Mouse (Mus musculus): ENCODE results near the gene Cyb561. TPM values are rescaled to one million over a fixed set of nuclear protein-coding genes. Genes with fewer than 3 reads are reported as not detected.

Gene Cyb561
- polyA plus RNA-seq, 1 experiment: 37.0 TPM

DNA sequence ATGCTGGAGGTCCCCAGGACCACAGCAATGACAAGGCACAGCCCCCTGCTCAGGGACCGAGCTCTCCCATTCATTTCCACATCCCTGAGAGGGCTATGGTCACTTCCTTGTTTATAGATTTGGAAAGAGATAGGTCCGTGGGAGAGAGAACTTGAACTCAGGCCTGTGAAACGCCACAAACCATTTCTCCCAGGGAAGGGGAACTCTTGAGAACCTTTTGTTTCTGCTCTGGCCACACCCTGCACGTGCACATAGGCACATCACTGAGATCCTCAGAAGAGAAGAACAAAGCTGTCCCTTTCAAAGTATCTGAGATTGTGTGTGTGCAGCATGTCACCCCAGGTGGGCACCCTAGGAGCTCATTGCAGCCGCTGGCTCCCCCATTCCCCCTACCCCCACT, 25.5 kb upstream of the Cyb561 start:
- no peak for DNase-seq
- Histone ChIP-seq H3K4me3 (replicated peaks; ENCODE audit: insufficient read depth, low read depth, low read length) (no peak overlapping the region), H3K27me3 (ENCODE audit: control insufficient read depth, insufficient read depth, low read length) (no peaks in the 10 kb centered on the region), H3K4me1 (ENCODE audit: control insufficient read depth, insufficient read depth, low read length) (peaks cover 27% of the 10 kb centered on the region), H3K27ac (ENCODE audit: insufficient read depth, low read length) (no peak overlapping the region)
- TF ChIP-seq CTCF (IDR thresholded peaks at IDR 0.05; ENCODE audit: borderline replicate concordance, insufficient read depth, low read depth, low read length): no peak
- no peak for TF ChIP-seq POLR2A (IDR thresholded peaks at IDR 0.05; ENCODE audit: borderline replicate concordance, insufficient read depth, low read length)
- 78% methylated on average over 5 of the region's 5 CpGs for WGBS

DNA sequence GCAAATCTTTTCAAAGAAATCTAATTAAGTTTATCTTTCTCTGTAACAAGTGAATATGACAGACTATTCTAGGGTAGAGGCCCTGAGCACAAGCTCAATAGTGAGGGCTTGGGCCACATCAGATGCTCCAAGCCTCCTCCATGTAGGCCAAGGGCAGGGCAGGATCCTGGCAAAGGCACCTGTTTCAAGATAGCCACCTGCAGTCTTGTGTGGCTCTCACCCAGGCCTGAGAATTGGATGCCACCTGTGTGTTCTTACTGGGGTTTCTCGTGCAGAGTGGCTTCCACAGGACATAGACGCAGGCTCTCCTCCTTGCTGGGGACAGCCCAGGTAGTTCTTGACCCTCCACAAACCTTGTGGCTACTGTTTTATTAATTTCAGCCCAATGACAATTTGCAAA, 25.1 kb upstream of the Cyb561 start:
- 9% methylated on average over 2 of the region's 2 CpGs for WGBS
- H3K4me1 ChIP-seq (ENCODE audit: control insufficient read depth, insufficient read depth, low read length): peaks cover 29% of the 10 kb centered on the region
- no peaks in the 10 kb centered on the region for H3K27me3 ChIP-seq (ENCODE audit: control insufficient read depth, insufficient read depth, low read length)
- H3K27ac ChIP-seq (ENCODE audit: insufficient read depth, low read length): no peak overlapping the region
- peak; percentile 59 to 75 for DNase-seq
- no peak overlapping the region for H3K4me3 ChIP-seq (replicated peaks; ENCODE audit: insufficient read depth, low read depth, low read length)
- no peak for TF ChIP-seq CTCF (IDR thresholded peaks at IDR 0.05; ENCODE audit: borderline replicate concordance, insufficient read depth, low read depth, low read length)
- TF ChIP-seq POLR2A (IDR thresholded peaks at IDR 0.05; ENCODE audit: borderline replicate concordance, insufficient read depth, low read length): no peak

DNA sequence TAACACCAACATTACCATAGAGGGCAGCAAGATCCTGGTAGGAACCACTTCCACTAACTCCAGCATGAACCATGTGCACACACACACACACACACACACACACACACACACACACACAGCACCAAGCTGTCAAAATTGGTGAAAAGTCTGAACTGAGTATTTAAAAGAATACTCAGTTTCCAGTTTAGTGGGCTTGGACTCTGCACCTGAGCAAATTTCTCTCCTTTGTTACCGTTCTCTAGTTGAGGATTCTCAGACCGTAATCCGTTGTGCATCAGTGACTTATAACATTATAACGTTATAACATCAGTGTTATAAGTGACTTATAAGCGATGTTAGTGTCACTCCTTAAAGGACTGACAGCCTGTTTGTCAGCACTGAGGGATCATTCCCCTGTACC, 22.5 kb upstream of the Cyb561 start:
- DNase-seq: no peak
- Histone ChIP-seq H3K4me3 (replicated peaks; ENCODE audit: insufficient read depth, low read depth, low read length) (no peak overlapping the region), H3K27me3 (ENCODE audit: control insufficient read depth, insufficient read depth, low read length) (no peaks in the 10 kb centered on the region), H3K27ac (ENCODE audit: insufficient read depth, low read length) (no peak overlapping the region), H3K4me1 (ENCODE audit: control insufficient read depth, insufficient read depth, low read length) (peaks cover 29% of the 10 kb centered on the region)
- WGBS: 95% methylated on average over 5 of the region's 5 CpGs
- TF ChIP-seq POLR2A (IDR thresholded peaks at IDR 0.05; ENCODE audit: borderline replicate concordance, insufficient read depth, low read length) (no peak), CTCF (IDR thresholded peaks at IDR 0.05; ENCODE audit: borderline replicate concordance, insufficient read depth, low read depth, low read length) (no peak)

DNA sequence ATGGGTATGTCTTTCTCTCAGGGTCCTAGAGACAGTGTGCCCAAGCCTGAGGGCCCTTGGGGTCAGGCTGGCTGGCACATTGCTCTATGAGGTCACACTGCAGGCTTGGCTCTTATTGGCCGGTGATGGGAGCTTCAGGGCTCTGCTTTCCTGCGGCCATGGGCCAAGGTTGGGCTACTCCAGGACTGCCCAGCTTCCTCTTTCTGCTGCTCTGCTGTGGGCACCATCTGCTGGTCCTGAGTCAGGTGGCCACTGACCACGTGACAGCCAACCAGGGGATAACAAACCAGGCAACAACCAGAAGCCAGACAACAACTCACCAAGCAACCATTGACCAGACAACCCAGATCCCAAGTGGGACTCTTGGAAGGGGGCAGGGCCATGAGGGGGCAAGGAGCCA, 21.9 kb upstream of the Cyb561 start:
- TF ChIP-seq CTCF (IDR thresholded peaks at IDR 0.05; ENCODE audit: borderline replicate concordance, insufficient read depth, low read depth, low read length) (no peak), POLR2A (IDR thresholded peaks at IDR 0.05; ENCODE audit: borderline replicate concordance, insufficient read depth, low read length) (no peak)
- WGBS: 10% methylated on average over 3 of the region's 3 CpGs
- H3K4me1 ChIP-seq (ENCODE audit: control insufficient read depth, insufficient read depth, low read length): peaks cover 29% of the 10 kb centered on the region
- no peak overlapping the region for H3K27ac ChIP-seq (ENCODE audit: insufficient read depth, low read length)
- peak; percentile 59 to 73 for DNase-seq
- no peak overlapping the region for H3K4me3 ChIP-seq (replicated peaks; ENCODE audit: insufficient read depth, low read depth, low read length)
- H3K27me3 ChIP-seq (ENCODE audit: control insufficient read depth, insufficient read depth, low read length): no peaks in the 10 kb centered on the region

DNA sequence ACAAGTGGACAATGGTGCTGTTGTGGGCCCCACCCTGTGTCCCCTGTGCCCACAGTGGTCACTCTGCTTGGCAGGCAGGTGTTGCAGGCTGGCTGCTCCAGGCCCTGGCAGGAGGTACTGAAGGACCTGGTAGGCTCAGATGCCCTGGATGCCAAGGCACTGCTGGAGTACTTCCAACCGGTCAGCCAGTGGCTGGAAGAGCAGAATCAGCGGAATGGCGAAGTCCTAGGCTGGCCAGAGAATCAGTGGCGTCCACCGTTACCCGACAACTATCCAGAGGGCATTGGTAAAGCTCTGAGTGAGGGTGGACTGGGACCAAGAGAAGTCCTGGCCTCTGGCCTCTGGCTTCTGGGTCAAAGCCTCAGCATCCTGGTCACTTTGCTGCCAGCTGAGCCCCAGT, 21.5 kb upstream of the Cyb561 start:
- Histone ChIP-seq H3K4me3 (replicated peaks; ENCODE audit: insufficient read depth, low read depth, low read length) (no peak overlapping the region), H3K4me1 (ENCODE audit: control insufficient read depth, insufficient read depth, low read length) (peaks cover 29% of the 10 kb centered on the region), H3K27ac (ENCODE audit: insufficient read depth, low read length) (no peak overlapping the region), H3K27me3 (ENCODE audit: control insufficient read depth, insufficient read depth, low read length) (no peaks in the 10 kb centered on the region)
- DNase-seq: peak; percentile 62 to 68
- TF ChIP-seq CTCF (IDR thresholded peaks at IDR 0.05; ENCODE audit: borderline replicate concordance, insufficient read depth, low read depth, low read length) (no peak), POLR2A (IDR thresholded peaks at IDR 0.05; ENCODE audit: borderline replicate concordance, insufficient read depth, low read length) (no peak)
- 27% methylated on average over 6 of the region's 6 CpGs for WGBS

DNA sequence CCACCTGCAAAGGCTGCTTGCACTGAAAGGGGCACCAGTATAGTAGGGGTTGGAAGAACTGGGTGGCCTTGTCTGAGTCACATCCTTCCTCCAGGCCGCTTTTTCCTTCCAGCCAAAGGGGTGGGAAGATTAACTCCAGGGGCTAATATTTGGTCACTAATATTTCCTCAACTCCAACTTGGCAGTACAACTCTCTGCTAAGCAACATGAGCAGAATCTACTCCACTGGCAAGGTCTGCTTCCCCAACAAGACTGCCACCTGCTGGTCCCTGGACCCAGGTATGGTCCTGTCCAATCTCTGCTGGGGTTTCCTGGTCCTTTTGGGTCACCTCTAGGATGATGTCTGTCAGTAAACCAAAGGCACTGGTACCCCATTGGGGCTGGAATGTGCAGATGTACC, 16.4 kb upstream of the Cyb561 start:
- Histone ChIP-seq H3K4me3 (replicated peaks; ENCODE audit: insufficient read depth, low read depth, low read length) (no peak overlapping the region), H3K27me3 (ENCODE audit: control insufficient read depth, insufficient read depth, low read length) (no peaks in the 10 kb centered on the region), H3K27ac (ENCODE audit: insufficient read depth, low read length) (no peak overlapping the region), H3K4me1 (ENCODE audit: control insufficient read depth, insufficient read depth, low read length) (peaks cover 13% of the 10 kb centered on the region)
- no peak for DNase-seq
- TF ChIP-seq CTCF (IDR thresholded peaks at IDR 0.05; ENCODE audit: borderline replicate concordance, insufficient read depth, low read depth, low read length) (peak; percentile 52), POLR2A (IDR thresholded peaks at IDR 0.05; ENCODE audit: borderline replicate concordance, insufficient read depth, low read length) (no peak)
- 71% methylated on average over 1 of the region's 1 CpGs for WGBS

DNA sequence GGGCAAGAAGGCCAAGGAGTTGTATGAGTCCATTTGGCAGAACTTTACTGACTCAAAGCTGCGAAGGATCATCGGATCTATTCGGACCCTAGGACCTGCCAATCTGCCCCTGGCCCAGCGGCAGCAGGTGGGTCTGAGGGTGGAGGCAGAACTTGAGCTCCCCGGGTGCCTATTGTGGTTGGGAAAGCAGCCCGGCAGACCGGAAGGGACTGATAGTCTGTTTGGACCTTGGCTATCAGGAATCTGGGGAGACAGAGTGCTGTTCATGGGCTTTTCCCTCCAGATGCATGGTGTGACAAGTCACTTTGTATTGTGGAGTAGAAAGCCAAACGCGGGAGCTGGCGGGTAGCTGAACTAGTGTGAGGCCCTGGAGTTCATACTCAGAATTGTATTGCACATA, 15.8 kb upstream of the Cyb561 start:
- WGBS: 63% methylated on average over 10 of the region's 10 CpGs
- H3K4me3 ChIP-seq (replicated peaks; ENCODE audit: insufficient read depth, low read depth, low read length): no peak overlapping the region
- no peak for DNase-seq
- no peak overlapping the region for H3K27ac ChIP-seq (ENCODE audit: insufficient read depth, low read length)
- peaks cover 8% of the 10 kb centered on the region for H3K4me1 ChIP-seq (ENCODE audit: control insufficient read depth, insufficient read depth, low read length)
- no peaks in the 10 kb centered on the region for H3K27me3 ChIP-seq (ENCODE audit: control insufficient read depth, insufficient read depth, low read length)
- TF ChIP-seq POLR2A (IDR thresholded peaks at IDR 0.05; ENCODE audit: borderline replicate concordance, insufficient read depth, low read length) (no peak), CTCF (IDR thresholded peaks at IDR 0.05; ENCODE audit: borderline replicate concordance, insufficient read depth, low read depth, low read length) (no peak)

DNA sequence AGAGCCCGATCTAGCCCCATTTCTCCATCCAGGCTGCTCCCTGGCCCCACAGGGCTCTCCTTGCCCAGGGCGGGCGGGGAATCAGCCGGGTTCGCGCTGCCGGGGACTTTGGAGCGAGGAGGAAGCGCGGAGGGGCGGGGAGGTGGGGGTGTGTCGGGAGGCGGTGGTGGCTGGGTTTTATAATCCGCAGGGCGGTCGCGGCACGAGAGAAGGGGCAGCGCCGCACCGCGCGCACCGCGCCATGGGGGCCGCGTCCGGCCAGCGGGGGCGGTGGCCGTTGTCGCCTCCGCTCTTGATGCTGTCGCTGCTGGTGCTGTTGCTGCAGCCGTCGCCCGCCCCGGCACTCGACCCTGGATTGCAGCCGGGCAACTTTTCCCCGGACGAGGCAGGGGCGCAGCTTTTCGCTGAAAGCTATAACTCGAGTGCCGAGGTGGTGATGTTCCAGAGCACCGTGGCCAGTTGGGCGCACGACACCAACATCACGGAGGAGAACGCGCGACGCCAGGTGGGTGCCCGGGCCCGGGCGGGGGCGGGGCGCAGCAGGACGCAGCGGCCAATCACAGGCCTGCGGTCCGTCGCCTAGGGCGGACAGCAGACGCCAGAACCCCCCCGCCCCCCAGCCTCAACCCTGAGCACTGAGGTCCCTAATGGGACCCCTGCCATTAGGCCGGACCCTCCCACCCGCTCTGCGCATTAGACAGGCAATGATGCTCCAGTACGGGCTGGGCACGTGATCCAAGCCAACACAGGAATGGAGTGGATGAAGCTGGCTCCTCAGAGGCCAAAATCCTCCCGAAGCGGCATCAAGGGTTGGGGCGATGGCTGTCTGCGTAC, 14.8 kb upstream of the Cyb561 start, which contains the start of gene Ace:
Gene Ace (plus strand): TSS at position 205 of the 834 bp plus-strand sequence.
- H3K4me3 ChIP-seq (replicated peaks; ENCODE audit: insufficient read depth, low read depth, low read length): peak within 1 kb of the TSS; percentile 66
- no peak within 1 kb of the TSS for H3K27ac ChIP-seq (ENCODE audit: insufficient read depth, low read length)
- 0 out of 2 replicates have a peak, but pooled peaks cover 2% of the 10 kb centered on the region for H3K4me1 ChIP-seq (ENCODE audit: control insufficient read depth, insufficient read depth, low read length)
- 2% methylated on average over 75 of the region's 76 CpGs for WGBS
- TF ChIP-seq POLR2A (IDR thresholded peaks at IDR 0.05; ENCODE audit: borderline replicate concordance, insufficient read depth, low read length) (no peak), CTCF (IDR thresholded peaks at IDR 0.05; ENCODE audit: borderline replicate concordance, insufficient read depth, low read depth, low read length) (no peak)
- no peaks in the 10 kb centered on the region for H3K27me3 ChIP-seq (ENCODE audit: control insufficient read depth, insufficient read depth, low read length)
- DNase-seq: peak in 1 of 2 experiments; percentile 27

Measured in cerebellum, adult 2 months (tissue).